Mouse (Mus musculus) hindbrain, embryonic 11.5 days (tissue): ENCODE measurements around the gene Ildr2. TPM values are rescaled to one million over a fixed set of nuclear protein-coding genes. Genes with fewer than 3 reads are reported as not detected.

Experiments
- ATAC-seq: fragments of 200-750 bp; cut with Nextera tagmentation; 2 replicates; pipeline ENCODE4 v1.8.0; 2017; ENCODE audit warnings: mild to moderate bottlenecking, moderate TSS enrichment, moderate library complexity; ENCODE audit not compliant: low FRiP score
- DNase-seq: peaks from one replicate; pipeline ENCODE4 v3.0.0-alpha.2; 2015; ENCODE audit warnings: low spot score
- H3K27ac ChIP-seq: fragments of 300-500 bp; sonication (generic); 2 replicates; pipeline ENCODE4 v1.5.1; 2014; ENCODE audit warnings: mild to moderate bottlenecking, low read depth, low read length
- H3K27me3 ChIP-seq: fragments of 300-500 bp; sonication (generic); 2 replicates; pipeline ENCODE4 v1.6.1; 2014; ENCODE audit warnings: mild to moderate bottlenecking, low read length, moderate library complexity, mixed read lengths; ENCODE audit not compliant: control insufficient read depth, insufficient read depth
- H3K36me3 ChIP-seq: fragments of 300-500 bp; sonication (generic); 2 replicates; pipeline ENCODE4 v1.6.1; 2014; ENCODE audit warnings: mild to moderate bottlenecking, low read length, moderate library complexity, mixed read lengths; ENCODE audit not compliant: control insufficient read depth, insufficient read depth
- H3K4me1 ChIP-seq: fragments of 300-500 bp; sonication (generic); replicated peaks from 2 replicates; pipeline ENCODE4 v1.6.1; 2014; ENCODE audit warnings: low read length, mixed read lengths; ENCODE audit not compliant: control insufficient read depth, insufficient read depth
- H3K4me2 ChIP-seq: fragments of 300-500 bp; sonication (generic); replicated peaks from 2 replicates; pipeline ENCODE4 v1.6.1; 2014; ENCODE audit warnings: mild to moderate bottlenecking, low read depth, low read length
- H3K4me3 ChIP-seq: fragments of 300-500 bp; sonication (generic); 2 replicates; pipeline ENCODE4 v1.5.1; 2014; ENCODE audit warnings: low read depth, low read length
- H3K9ac ChIP-seq: fragments of 300-500 bp; sonication (generic); 2 replicates; pipeline ENCODE4 v1.6.1; 2014; ENCODE audit warnings: low read depth, low read length
- H3K9me3 ChIP-seq: fragments of 300-500 bp; sonication (generic); 2 replicates; pipeline ENCODE4 v1.6.1; 2016; ENCODE audit warnings: low read length; ENCODE audit not compliant: control insufficient read depth
- WGBS: fragments of 180-500 bp; shearing (Covaris S2); extraction: QIAGEN DNeasy Blood & Tissue Kit; methylation state at CpG from one replicate; pipeline ENCODE4 v1.1.7; 2014; 5-methylcytosine and 5-hydroxymethylcytosine counted together
- polyA plus RNA-seq: library from polyadenylated mRNA; unstranded; fragments of >200 nt; fragmentation: Nextera tagmentation; extraction: Ambion mirVana; gene quantifications from 2 replicates; pipeline ENCODE4 v1.2.1, GENCODE M21; 2014

Gene Ildr2
- polyA plus RNA-seq, result 7.2 and 7.4 TPM in 2 replicates

GRCm38 (mm10) chr1:166253898-166254894, at the start of gene Ildr2:
TSS of gene Ildr2 (plus strand) at chr1:166254139.
- H3K4me3 ChIP-seq, result peak within 1 kb of the TSS; percentile 49
- no peaks in the 10 kb centered on the region for H3K36me3 ChIP-seq
- peaks cover 4% of the 10 kb centered on the region; the same call in 1 of the 2 replicates for H3K4me1 ChIP-seq
- 0% methylated on average over 61 of the region's 72 CpGs for WGBS
- H3K27me3 ChIP-seq, result no peaks in the 10 kb centered on the region
- peak; percentile 78 for ATAC-seq
- no peaks in the 10 kb centered on the region for H3K9me3 ChIP-seq
- H3K9ac ChIP-seq, result peak within 1 kb of the TSS; percentile 75
- peak within 1 kb of the TSS; percentile 40; the same call in 1 of the 2 replicates for H3K27ac ChIP-seq
- H3K4me2 ChIP-seq, result peak within 1 kb of the TSS; percentile 74
- peak; percentile 70 for DNase-seq

GRCm38 (mm10) chr1:166204171-166204570, 49.8 kb upstream of the Ildr2 start:
- no peak for ATAC-seq
- Histone ChIP-seq H3K4me2 (no peak overlapping the region), H3K4me1 (no peaks in the 10 kb centered on the region), H3K9me3 (no peaks in the 10 kb centered on the region), H3K27me3 (no peaks in the 10 kb centered on the region), H3K27ac (no peak overlapping the region), H3K9ac (no peak overlapping the region), H3K36me3 (no peaks in the 10 kb centered on the region), H3K4me3 (no peak overlapping the region)
- DNase-seq, result no peak
- WGBS, result 22% methylated on average over 5 of the region's 5 CpGs

GRCm38 (mm10) chr1:166205159-166205558, 48.8 kb upstream of the Ildr2 start:
- WGBS, result 85% methylated on average over 3 of the region's 3 CpGs
- Histone ChIP-seq H3K27ac (no peak overlapping the region), H3K9ac (no peak overlapping the region), H3K36me3 (no peaks in the 10 kb centered on the region), H3K9me3 (no peaks in the 10 kb centered on the region), H3K27me3 (no peaks in the 10 kb centered on the region), H3K4me3 (no peak overlapping the region), H3K4me2 (no peak overlapping the region), H3K4me1 (no peaks in the 10 kb centered on the region)
- DNase-seq (no peak), ATAC-seq (no peak)

GRCm38 (mm10) chr1:166209371-166209770, 44.6 kb upstream of the Ildr2 start:
- H3K27ac ChIP-seq, result no peak overlapping the region
- no peaks in the 10 kb centered on the region for H3K27me3 ChIP-seq
- H3K9ac ChIP-seq, result no peak overlapping the region
- no peaks in the 10 kb centered on the region for H3K36me3 ChIP-seq
- H3K4me2 ChIP-seq, result no peak overlapping the region
- DNase-seq, result no peak
- no peak overlapping the region for H3K4me3 ChIP-seq
- no peaks in the 10 kb centered on the region for H3K9me3 ChIP-seq
- H3K4me1 ChIP-seq, result no peaks in the 10 kb centered on the region
- ATAC-seq, result no peak
- WGBS, result 90% methylated on average over 6 of the region's 6 CpGs

GRCm38 (mm10) chr1:166214181-166214580, 39.8 kb upstream of the Ildr2 start:
- 85% methylated on average over 4 of the region's 4 CpGs for WGBS
- Histone ChIP-seq H3K9me3 (no peaks in the 10 kb centered on the region), H3K27me3 (no peaks in the 10 kb centered on the region), H3K4me3 (no peak overlapping the region), H3K4me2 (no peak overlapping the region), H3K36me3 (no peaks in the 10 kb centered on the region), H3K4me1 (no peaks in the 10 kb centered on the region), H3K27ac (no peak overlapping the region), H3K9ac (no peak overlapping the region)
- ATAC-seq (no peak), DNase-seq (no peak)

- H3K36me3 ChIP-seq, result no peaks in the 10 kb centered on the region
- WGBS, result 88% methylated on average over 52 of the region's 53 CpGs
- no peak for ATAC-seq
Observed at GRCm38 (mm10) chr1:166238315-166238969, 15.5 kb upstream of the Ildr2 start, which contains the start of gene Mael. TSS of gene Mael (minus strand) at chr1:166238747.

GRCm38 (mm10) chr1:166244285-166244684, 9.7 kb upstream of the Ildr2 start:
- Histone ChIP-seq H3K4me2 (no peak overlapping the region), H3K4me3 (no peak overlapping the region), H3K27me3 (no peaks in the 10 kb centered on the region), H3K9me3 (no peaks in the 10 kb centered on the region), H3K36me3 (no peaks in the 10 kb centered on the region), H3K4me1 (no peaks in the 10 kb centered on the region), H3K27ac (no peak overlapping the region), H3K9ac (no peak overlapping the region)
- 86% methylated on average over 6 of the region's 6 CpGs for WGBS
- DNase-seq, result no peak
- ATAC-seq, result no peak

More at GRCm38 (mm10) chr1:166238315-166238969, 15.5 kb upstream of the Ildr2 start, which contains the start of gene Mael:
- Histone ChIP-seq H3K4me2 (no peak within 1 kb of the TSS), H3K4me3 (no peak within 1 kb of the TSS), H3K27me3 (no peaks in the 10 kb centered on the region), H3K4me1 (no peaks in the 10 kb centered on the region), H3K9ac (no peak within 1 kb of the TSS), H3K9me3 (no peaks in the 10 kb centered on the region), H3K27ac (no peak within 1 kb of the TSS)
- DNase-seq, result no peak

- Histone ChIP-seq H3K4me3 (peak overlapping the region; percentile 49), H3K4me1 (peaks cover 4% of the 10 kb centered on the region; the same call in 1 of the 2 replicates), H3K9me3 (no peaks in the 10 kb centered on the region), H3K36me3 (no peaks in the 10 kb centered on the region), H3K27ac (peak overlapping the region; percentile 40; the same call in 1 of the 2 replicates), H3K4me2 (peak overlapping the region; percentile 74), H3K9ac (peak overlapping the region; percentile 75), H3K27me3 (no peaks in the 10 kb centered on the region)
- DNase-seq (peak; percentile 24), ATAC-seq (0 out of 2 replicates have a peak, but pooled peaks have one; percentile 17)
- 19% methylated on average over 8 of the region's 8 CpGs for WGBS
Observed at GRCm38 (mm10) chr1:166255091-166255490, 1.2 kb downstream of the Ildr2 start.
